Mouse (Mus musculus) forebrain, postnatal 0 days (tissue): ENCODE data around the gene Vmn2r106. TPM values are rescaled to one million over a fixed set of nuclear protein-coding genes. Genes with fewer than 3 reads are reported as not detected.

Source experiments
- ATAC-seq: fragments of 200-750 bp; cut with Nextera tagmentation; 2 replicates; pipeline ENCODE4 v1.8.0; 2017; ENCODE audit warnings: mild to moderate bottlenecking, moderate library complexity
- DNase-seq: peaks from one replicate; pipeline ENCODE4 v3.0.0-alpha.2; 2015
- H3K27ac ChIP-seq: fragments of 300-500 bp; sonication (generic); 2 replicates; pipeline ENCODE4 v1.5.1; 2014; ENCODE audit warnings: low read depth, mild to moderate bottlenecking, antibody characterized with exemption, low read length, moderate library complexity, mixed read lengths
- H3K27me3 ChIP-seq: fragments of 300-500 bp; sonication (generic); 2 replicates; pipeline ENCODE4 v1.6.1; 2014; ENCODE audit warnings: mild to moderate bottlenecking, low read length, mixed read lengths; ENCODE audit not compliant: insufficient read depth
- H3K36me3 ChIP-seq: fragments of 300-500 bp; sonication (generic); 2 replicates; pipeline ENCODE4 v1.6.1; 2014; ENCODE audit warnings: mild to moderate bottlenecking, moderate library complexity; ENCODE audit not compliant: insufficient read depth
- H3K4me1 ChIP-seq: fragments of 300-500 bp; sonication (generic); 2 replicates; pipeline ENCODE4 v1.6.1; 2014; ENCODE audit warnings: antibody characterized with exemption; ENCODE audit not compliant: insufficient read depth
- H3K4me2 ChIP-seq: fragments of 300-500 bp; sonication (generic); 2 replicates; pipeline ENCODE4 v1.6.1; 2014; ENCODE audit warnings: low read depth, mild to moderate bottlenecking, moderate library complexity
- H3K4me3 ChIP-seq: fragments of 300-500 bp; sonication (generic); 2 replicates; pipeline ENCODE4 v1.5.1; 2014; ENCODE audit warnings: low read depth, low read length, mixed read lengths
- H3K9ac ChIP-seq: fragments of 300-500 bp; sonication (generic); 2 replicates; pipeline ENCODE4 v1.6.1; 2014; ENCODE audit warnings: mild to moderate bottlenecking
- H3K9me3 ChIP-seq: fragments of 300-500 bp; sonication (generic); 2 replicates; pipeline ENCODE4 v1.6.1; 2016; ENCODE audit warnings: low read length
- CTCF ChIP-seq: sonication (generic); IDR thresholded peaks from 2 replicates; pipeline ENCODE4 v1.5.1; 2016; ENCODE audit warnings: antibody characterized with exemption, control low read depth, low read depth
- WGBS: fragments of 180-500 bp; shearing (Covaris S2); extraction: QIAGEN DNeasy Blood & Tissue Kit; methylation state at CpG from one replicate; pipeline ENCODE4 v1.1.7; 2014; 5-methylcytosine and 5-hydroxymethylcytosine counted together
- polyA plus RNA-seq: library from polyadenylated mRNA; unstranded; fragments of >200 nt; fragmentation: Nextera tagmentation; extraction: Ambion mirVana; gene quantifications from 2 replicates; pipeline ENCODE4 v1.2.1, GENCODE M21; 2015
- total RNA-seq: library from RNA; depleted of rRNA; stranded (reverse); fragments of >200 nt; gene quantifications from 2 replicates; pipeline ENCODE4 v1.2.3, GENCODE M21; 2014; rRNA removed

The Vmn2r106 gene
- total RNA-seq = not detected in 2 replicates
- not detected in 2 replicates for polyA plus RNA-seq

GRCm38 (mm10) chr17:20285453-20285852 lies at the start of gene Vmn2r106:
Gene Vmn2r106, minus strand, starts transcription at chr17:20285553.
- Histone ChIP-seq H3K4me2 (no peak within 1 kb of the TSS), H3K27me3 (no peaks in the 10 kb centered on the region), H3K36me3 (no peaks in the 10 kb centered on the region), H3K4me1 (no peaks in the 10 kb centered on the region), H3K9me3 (no peaks in the 10 kb centered on the region), H3K9ac (no peak within 1 kb of the TSS), H3K27ac (no peak within 1 kb of the TSS), H3K4me3 (no peak within 1 kb of the TSS)
- TF ChIP-seq CTCF = no peak
- no peak for ATAC-seq
- DNase-seq = no peak
- WGBS = 87% methylated on average over 1 of the region's 1 CpGs

DNA sequence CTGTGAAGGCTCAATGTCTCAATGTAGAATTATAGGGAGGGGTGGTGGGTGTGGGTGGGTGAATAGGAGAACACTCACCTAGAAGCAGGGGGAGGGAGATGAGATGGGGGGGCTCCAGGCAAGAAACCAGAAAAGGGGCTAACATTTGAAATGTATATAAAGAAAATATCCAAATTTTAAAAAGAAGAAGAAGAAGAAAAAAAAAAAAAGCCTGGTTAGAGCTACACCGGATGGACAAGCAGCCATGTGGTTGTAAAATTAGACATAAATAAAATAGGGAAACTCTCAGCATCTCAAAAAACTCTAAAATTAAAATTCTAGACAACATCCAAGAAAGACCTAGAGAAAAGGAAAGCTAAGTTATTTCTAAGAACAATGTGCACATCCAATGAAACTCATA lies 20.4 kb upstream of the Vmn2r106 start:
- no peak for TF ChIP-seq CTCF
- DNase-seq (no peak), ATAC-seq (no peak)
- WGBS = 98% methylated on average over 1 of the region's 1 CpGs
- H3K9ac ChIP-seq = no peak overlapping the region
- no peaks in the 10 kb centered on the region for H3K4me1 ChIP-seq
- H3K4me2 ChIP-seq = no peak overlapping the region
- no peaks in the 10 kb centered on the region; the same call in 1 of the 2 replicates for H3K9me3 ChIP-seq
- H3K27ac ChIP-seq = no peak overlapping the region
- H3K4me3 ChIP-seq = no peak overlapping the region
- no peaks in the 10 kb centered on the region for H3K36me3 ChIP-seq
- H3K27me3 ChIP-seq = no peaks in the 10 kb centered on the region

GRCm38 (mm10) chr17:20286906-20287305 lies 1.6 kb upstream of the Vmn2r106 start:
- no peaks in the 10 kb centered on the region for H3K9me3 ChIP-seq

DNA sequence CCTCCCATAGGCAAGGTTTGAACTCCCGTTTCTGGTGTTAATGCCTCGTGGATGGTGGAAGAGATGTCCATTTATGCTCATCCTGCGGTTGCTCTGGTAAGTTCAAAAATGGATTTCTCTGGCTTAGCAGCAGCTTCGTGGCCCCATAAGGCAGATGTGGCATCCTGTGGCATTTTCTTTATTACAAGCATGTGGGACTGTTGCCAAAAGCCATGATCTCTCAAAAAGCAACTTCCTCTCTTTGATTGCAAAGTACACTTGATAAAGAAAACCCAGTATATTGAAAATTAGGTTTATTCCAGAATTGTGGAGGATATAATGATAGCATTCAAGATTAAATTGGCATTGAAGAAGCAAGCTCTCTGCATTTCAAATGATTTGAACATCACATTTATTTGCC lies 29.8 kb downstream of the Vmn2r106 start:
- no peaks in the 10 kb centered on the region for H3K27me3 ChIP-seq
- H3K9ac ChIP-seq = no peak overlapping the region
- DNase-seq (no peak), ATAC-seq (no peak)
- no peak overlapping the region for H3K27ac ChIP-seq
- H3K4me1 ChIP-seq = no peaks in the 10 kb centered on the region
- WGBS = 60% methylated on average over 4 of the region's 4 CpGs
- H3K36me3 ChIP-seq = no peaks in the 10 kb centered on the region
- TF ChIP-seq CTCF = no peak
- H3K9me3 ChIP-seq = peaks cover 8% of the 10 kb centered on the region; the same call in 1 of the 2 replicates
- H3K4me2 ChIP-seq = no peak overlapping the region
- H3K4me3 ChIP-seq = no peak overlapping the region

More at GRCm38 (mm10) chr17:20286906-20287305, 1.6 kb upstream of the Vmn2r106 start:
- no peak overlapping the region for H3K27ac ChIP-seq
- no peaks in the 10 kb centered on the region for H3K4me1 ChIP-seq
- H3K9ac ChIP-seq = no peak overlapping the region
- no peak for ATAC-seq
- no peaks in the 10 kb centered on the region for H3K36me3 ChIP-seq
- H3K4me3 ChIP-seq = no peak overlapping the region
- no peaks in the 10 kb centered on the region for H3K27me3 ChIP-seq
- no peak for TF ChIP-seq CTCF
- no peak for DNase-seq
- H3K4me2 ChIP-seq = no peak overlapping the region

GRCm38 (mm10) chr17:20234952-20235351 lies 50.4 kb downstream of the Vmn2r106 start, which contains the start of gene Vmn2r105:
Gene Vmn2r105, minus strand, starts transcription at chr17:20235052.
- Histone ChIP-seq H3K4me3 (no peak within 1 kb of the TSS), H3K27me3 (no peaks in the 10 kb centered on the region), H3K9me3 (peaks cover 6% of the 10 kb centered on the region; the same call in 1 of the 2 replicates), H3K27ac (no peak within 1 kb of the TSS), H3K4me2 (no peak within 1 kb of the TSS), H3K4me1 (no peaks in the 10 kb centered on the region), H3K36me3 (no peaks in the 10 kb centered on the region), H3K9ac (no peak within 1 kb of the TSS)
- ATAC-seq = no peak
- no peak for DNase-seq
- TF ChIP-seq CTCF = no peak
- 76% methylated on average over 2 of the region's 2 CpGs for WGBS

Other genes starting within 250 kb of the Vmn2r106 start
- not detected in 2 replicates for gene Vmn2r104, start 237.2 kb downstream of the Vmn2r106 start, total RNA-seq
- not detected in 2 replicates for gene Vmn2r104, start 237.2 kb downstream of the Vmn2r106 start, polyA plus RNA-seq
- gene Fpr-rs7, start 171.3 kb downstream of the Vmn2r106 start, total RNA-seq = not detected in 2 replicates
- not detected in 2 replicates for gene Fpr-rs7, start 171.3 kb downstream of the Vmn2r106 start, polyA plus RNA-seq
- gene Fpr-rs6, start 102.5 kb downstream of the Vmn2r106 start, total RNA-seq = not detected in 2 replicates
- gene Fpr-rs6, start 102.5 kb downstream of the Vmn2r106 start, polyA plus RNA-seq = not detected in 2 replicates
- not detected in 2 replicates for gene Vmn2r105, start 50.5 kb downstream of the Vmn2r106 start, total RNA-seq
- not detected in 2 replicates for gene Vmn2r105, start 50.5 kb downstream of the Vmn2r106 start, polyA plus RNA-seq
- not detected in 2 replicates for gene Vmn2r107, start 59.7 kb upstream of the Vmn2r106 start, total RNA-seq
- not detected in 2 replicates for gene Vmn2r107, start 59.7 kb upstream of the Vmn2r106 start, polyA plus RNA-seq
- not detected in 2 replicates for gene Vmn1r224, start 128.6 kb upstream of the Vmn2r106 start, total RNA-seq
- not detected in 2 replicates for gene Vmn1r224, start 128.6 kb upstream of the Vmn2r106 start, polyA plus RNA-seq
- not detected in 2 replicates for gene Vmn2r108, start 195.8 kb upstream of the Vmn2r106 start, total RNA-seq
- gene Vmn2r108, start 195.8 kb upstream of the Vmn2r106 start, polyA plus RNA-seq = not detected in 2 replicates
- not detected in 2 replicates for gene Vmn1r225, start 212.6 kb upstream of the Vmn2r106 start, total RNA-seq
- gene Vmn1r225, start 212.6 kb upstream of the Vmn2r106 start, polyA plus RNA-seq = not detected in 2 replicates